ENCODE assay signal across 20 mouse cellular contexts in the genomic region with DNA sequence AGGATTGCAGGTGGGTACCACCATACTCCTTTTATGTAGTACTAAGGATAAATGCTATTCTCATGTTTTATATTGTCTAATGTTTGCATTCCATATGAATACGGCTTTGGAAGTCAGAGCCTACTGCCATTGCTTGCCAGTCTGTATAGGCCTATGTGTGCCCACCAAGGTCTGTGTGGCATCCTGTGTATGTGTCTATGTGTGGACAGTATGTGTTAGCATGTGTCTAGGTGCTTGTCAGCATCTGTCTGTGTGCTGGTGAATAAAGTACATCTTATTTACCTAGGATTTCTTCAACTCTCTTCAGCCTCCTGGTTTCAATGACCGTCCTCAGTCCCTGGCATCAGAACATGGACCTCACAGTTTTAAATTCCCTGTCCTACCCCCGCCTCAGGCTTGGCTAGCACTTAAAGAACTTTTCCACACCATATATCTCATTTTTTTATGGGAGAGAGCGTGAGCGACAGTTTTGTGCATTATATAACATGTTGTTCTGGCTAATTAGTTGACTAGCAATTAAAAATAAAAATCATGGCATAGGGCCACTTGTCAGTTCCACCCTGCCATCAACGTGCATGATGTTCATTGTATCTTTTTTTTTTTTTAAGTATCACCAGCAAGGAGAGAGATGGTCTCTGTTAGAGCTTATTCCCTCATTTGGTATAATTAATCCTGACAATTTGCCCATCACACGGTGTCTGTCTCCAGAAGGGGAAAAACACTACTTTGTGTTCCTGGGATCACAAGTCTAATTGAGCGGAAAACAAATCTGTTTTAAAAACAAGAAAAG.
DNase-seq lines count a peak whose midpoint lies in the region; ATAC-seq and TF ChIP-seq lines count a peak whose summit lies in the region.
"Had no signal": no experiment of that assay in that cellular context is flagged by ENCODE, and none has a peak within 500 bp of the region (broad histone marks: within the 10 kb centered on the region; RNA-seq: fewer than 3 reads in every experiment).

No protein-coding gene starts in this region.

- 57% methylated on average over 8 of the region's 8 CpGs for WGBS in forebrain, embryonic 13.5 days
- 70% methylated on average over 8 of the region's 8 CpGs for WGBS in forebrain, embryonic 12.5 days
- WGBS in midbrain, embryonic 11.5 days, result 91% methylated on average over 8 of the region's 8 CpGs
- WGBS in midbrain, embryonic 10.5 days, result 91% methylated on average over 8 of the region's 8 CpGs
- WGBS in forebrain, postnatal 0 days, result 48% methylated on average over 8 of the region's 8 CpGs

- H3K27me3 ChIP-seq in forebrain, embryonic 13.5 days, result no peaks in the 10 kb centered on the region
- H3K27me3 ChIP-seq in forebrain, embryonic 12.5 days, result no peaks in the 10 kb centered on the region
- H3K27me3 ChIP-seq in midbrain, embryonic 11.5 days (ENCODE audit: control insufficient read depth, insufficient read depth, low read length), result no peaks in the 10 kb centered on the region
- H3K27me3 ChIP-seq in midbrain, embryonic 10.5 days (ENCODE audit: low read depth, poor library complexity, severe bottlenecking), result no peaks in the 10 kb centered on the region
- H3K27me3 ChIP-seq in forebrain, postnatal 0 days (ENCODE audit: insufficient read depth, low read length), result no peaks in the 10 kb centered on the region
- H3K27me3 ChIP-seq: heart, embryonic 12.5 days had no signal

- peak overlapping the region; percentile 25; the same call in 1 of the 2 replicates for H3K27ac ChIP-seq in forebrain, embryonic 13.5 days
- H3K27ac ChIP-seq in forebrain, embryonic 12.5 days, result no peak overlapping the region
- peak overlapping the region; percentile 74 for H3K27ac ChIP-seq in layer of hippocampus, adult 2 months
- no peak overlapping the region for H3K27ac ChIP-seq in midbrain, embryonic 11.5 days (ENCODE audit: low read depth, low read length)
- H3K27ac ChIP-seq in midbrain, embryonic 10.5 days (replicated peaks), result no peak overlapping the region
- H3K27ac ChIP-seq in forebrain, postnatal 0 days (ENCODE audit: low read depth, low read length), result no peak overlapping the region
- H3K27ac ChIP-seq: gastrocnemius, adult 2 months; hindbrain, embryonic 10.5 days; hindbrain, embryonic 14.5 days had no signal

- no peak for TF ChIP-seq CTCF in layer of hippocampus, adult 2 months (conservative IDR thresholded peaks at IDR 0.05)
- no peak for TF ChIP-seq CTCF in forebrain, postnatal 0 days (IDR thresholded peaks at IDR 0.05; ENCODE audit: low read depth)

- H3K9ac ChIP-seq in forebrain, embryonic 13.5 days, result no peak overlapping the region
- H3K9ac ChIP-seq in forebrain, embryonic 12.5 days, result no peak overlapping the region
- no peak overlapping the region for H3K9ac ChIP-seq in midbrain, embryonic 11.5 days (ENCODE audit: low read length)
- no peak overlapping the region for H3K9ac ChIP-seq in forebrain, postnatal 0 days
- H3K9ac ChIP-seq: heart, embryonic 12.5 days; hindbrain, embryonic 14.5 days had no signal

- no peaks in the 10 kb centered on the region for H3K9me3 ChIP-seq in forebrain, embryonic 13.5 days (replicated peaks)
- H3K9me3 ChIP-seq in forebrain, embryonic 12.5 days, result no peaks in the 10 kb centered on the region; the same call in 1 of the 2 replicates
- no peaks in the 10 kb centered on the region; the same call in 1 of the 2 replicates for H3K9me3 ChIP-seq in midbrain, embryonic 11.5 days (ENCODE audit: control insufficient read depth, low read length)
- H3K9me3 ChIP-seq in midbrain, embryonic 10.5 days (replicated peaks), result no peaks in the 10 kb centered on the region; the same call in 1 of the 2 replicates
- no peaks in the 10 kb centered on the region for H3K9me3 ChIP-seq in forebrain, postnatal 0 days (ENCODE audit: low read length)
- H3K9me3 ChIP-seq: hindbrain, embryonic 10.5 days had no signal

- no peaks in the 10 kb centered on the region for H3K36me3 ChIP-seq in forebrain, embryonic 13.5 days (ENCODE audit: poor library complexity, severe bottlenecking)
- H3K36me3 ChIP-seq in forebrain, embryonic 12.5 days (replicated peaks), result no peaks in the 10 kb centered on the region
- H3K36me3 ChIP-seq in midbrain, embryonic 11.5 days (ENCODE audit: control insufficient read depth, insufficient read depth, low read length), result no peaks in the 10 kb centered on the region
- H3K36me3 ChIP-seq in midbrain, embryonic 10.5 days, result no peaks in the 10 kb centered on the region
- no peaks in the 10 kb centered on the region for H3K36me3 ChIP-seq in forebrain, postnatal 0 days (ENCODE audit: insufficient read depth)
- H3K36me3 ChIP-seq: embryonic facial prominence, embryonic 10.5 days; G1E; heart, embryonic 12.5 days; hindbrain, embryonic 10.5 days had no signal

- peaks cover 27% of the 10 kb centered on the region for H3K4me1 ChIP-seq in forebrain, embryonic 13.5 days
- H3K4me1 ChIP-seq in forebrain, embryonic 12.5 days, result peaks cover 15% of the 10 kb centered on the region
- H3K4me1 ChIP-seq in midbrain, embryonic 11.5 days (ENCODE audit: control insufficient read depth, insufficient read depth, low read length), result no peaks in the 10 kb centered on the region
- H3K4me1 ChIP-seq in midbrain, embryonic 10.5 days, result 0 out of 2 replicates have a peak, but pooled peaks cover 3% of the 10 kb centered on the region
- no peaks in the 10 kb centered on the region for H3K4me1 ChIP-seq in forebrain, postnatal 0 days (ENCODE audit: insufficient read depth)

- no peak overlapping the region for H3K4me3 ChIP-seq in forebrain, embryonic 13.5 days
- no peak overlapping the region for H3K4me3 ChIP-seq in forebrain, embryonic 12.5 days (replicated peaks)
- no peak overlapping the region for H3K4me3 ChIP-seq in layer of hippocampus, adult 2 months
- H3K4me3 ChIP-seq in midbrain, embryonic 11.5 days (ENCODE audit: low read depth, low read length), result no peak overlapping the region
- H3K4me3 ChIP-seq in midbrain, embryonic 10.5 days, result no peak overlapping the region
- H3K4me3 ChIP-seq in forebrain, postnatal 0 days (ENCODE audit: low read depth, low read length), result no peak overlapping the region
- H3K4me3 ChIP-seq: embryonic facial prominence, embryonic 10.5 days; gastrocnemius, adult 2 months; heart, embryonic 12.5 days; hindbrain, embryonic 10.5 days had no signal

- no peak overlapping the region for H3K4me2 ChIP-seq in forebrain, embryonic 13.5 days
- no peak overlapping the region for H3K4me2 ChIP-seq in forebrain, embryonic 12.5 days
- H3K4me2 ChIP-seq in midbrain, embryonic 11.5 days, result no peak overlapping the region
- no peak overlapping the region for H3K4me2 ChIP-seq in forebrain, postnatal 0 days (ENCODE audit: low read depth)
- H3K4me2 ChIP-seq: heart, embryonic 12.5 days; hindbrain, embryonic 14.5 days had no signal

- ATAC-seq in forebrain, embryonic 13.5 days, result peak; percentile 55; the same call in 1 of the 2 replicates
- no peak for ATAC-seq in forebrain, embryonic 12.5 days (ENCODE audit: low FRiP score)
- ATAC-seq in midbrain, embryonic 11.5 days (ENCODE audit: low FRiP score), result no peak
- no peak for ATAC-seq in forebrain, postnatal 0 days
- ATAC-seq: CD4-positive, CD25-positive, alpha-beta regulatory T cell, adult 4 months had no signal

- DNase-seq in layer of hippocampus, adult 2 months (ENCODE audit: low spot score in 2 of 2), result peak in 1 of 2 experiments; percentile 52
- DNase-seq in layer of hippocampus, adult 8-10 months (ENCODE audit: low spot score in 2 of 2), result no peak
- peak; percentile 54 for DNase-seq in midbrain, embryonic 11.5 days (ENCODE audit: low spot score, missing footprints)
- DNase-seq in midbrain, embryonic 10.5 days (ENCODE audit: low spot score), result no peak
- peak; percentile 43 for DNase-seq in forebrain, postnatal 0 days
- DNase-seq in liver, result no peak
- DNase-seq: adrenal gland, postnatal 10 days; B cell, adult 2 months; cerebellum, adult 18-20 months; cerebellum, postnatal 10 days; gastrocnemius, adult 2 months; gastrocnemius, postnatal 25 days had no signal

Comparison
In these comparisons a context has a peak if more than half of its experiments do, and no peak if none do; other contexts are left out.
1. H3K27ac ChIP-seq: peak in forebrain, embryonic 13.5 days (single experiment) and layer of hippocampus, adult 2 months (single experiment); none in forebrain, embryonic 12.5 days (single experiment), midbrain, embryonic 11.5 days (single experiment), midbrain, embryonic 10.5 days (single experiment) and forebrain, postnatal 0 days (single experiment).
2. DNase-seq: peak in midbrain, embryonic 11.5 days (single experiment) and forebrain, postnatal 0 days (single experiment); none in layer of hippocampus, adult 8-10 months (0 of 2), midbrain, embryonic 10.5 days (single experiment) and liver (single experiment).